Mouse (Mus musculus): Measurements from ENCODE around the gene Olfr279. TPM values are rescaled to one million over a fixed set of nuclear protein-coding genes. Genes with fewer than 3 reads are reported as not detected.

Olfr279 gene
- polyA plus RNA-seq, 1 experiment from 2014 or later = not detected

GRCm38 (mm10) chr15:98486433-98487021, 5.7 kb upstream of the Olfr279 start:
- Histone ChIP-seq H3K4me2 (no peak overlapping the region), H3K27ac (no peak overlapping the region), H3K9me3 (no peaks in the 10 kb centered on the region), H3K4me1 (no peaks in the 10 kb centered on the region), H3K9ac (no peak overlapping the region), H3K4me3 (no peak overlapping the region), H3K27me3 (replicated peaks) (no peaks in the 10 kb centered on the region), H3K36me3 (replicated peaks) (no peaks in the 10 kb centered on the region)
- no peak for ATAC-seq (replicated peaks)
- whole genome bisulfite sequencing = 94% methylated on average over 8 of the region's 8 CpGs

- H3K4me2 ChIP-seq = no peak overlapping the region
- no peaks in the 10 kb centered on the region for H3K27me3 ChIP-seq (replicated peaks)
- no peaks in the 10 kb centered on the region for H3K4me1 ChIP-seq
- no peak overlapping the region for H3K27ac ChIP-seq
- H3K9me3 ChIP-seq = no peaks in the 10 kb centered on the region
- H3K9ac ChIP-seq = no peak overlapping the region
- WGBS = 88% methylated on average over 2 of the region's 2 CpGs
- H3K4me3 ChIP-seq = no peak overlapping the region
- ATAC-seq (replicated peaks) = no peak
- no peaks in the 10 kb centered on the region for H3K36me3 ChIP-seq (replicated peaks)
Measured at GRCm38 (mm10) chr15:98491332-98491731, 870 bp upstream of the Olfr279 start.

GRCm38 (mm10) chr15:98497631-98498030, 5.4 kb downstream of the Olfr279 start:
- ATAC-seq (replicated peaks) = no peak

GRCm38 (mm10) chr15:98503317-98503716, 11.1 kb downstream of the Olfr279 start:
- H3K27ac ChIP-seq = no peak overlapping the region
- H3K9me3 ChIP-seq = no peaks in the 10 kb centered on the region
- no peaks in the 10 kb centered on the region for H3K36me3 ChIP-seq (replicated peaks)
- no peak overlapping the region for H3K9ac ChIP-seq
- 84% methylated on average over 3 of the region's 3 CpGs for WGBS
- no peak overlapping the region for H3K4me3 ChIP-seq
- no peaks in the 10 kb centered on the region for H3K4me1 ChIP-seq
- H3K27me3 ChIP-seq (replicated peaks) = no peaks in the 10 kb centered on the region
- no peak overlapping the region for H3K4me2 ChIP-seq
- no peak for ATAC-seq (replicated peaks)

More at GRCm38 (mm10) chr15:98497631-98498030, 5.4 kb downstream of the Olfr279 start:
- Histone ChIP-seq H3K4me2 (no peak overlapping the region), H3K36me3 (replicated peaks) (no peaks in the 10 kb centered on the region), H3K27ac (no peak overlapping the region), H3K4me1 (no peaks in the 10 kb centered on the region), H3K27me3 (replicated peaks) (no peaks in the 10 kb centered on the region), H3K4me3 (no peak overlapping the region), H3K9me3 (no peaks in the 10 kb centered on the region), H3K9ac (no peak overlapping the region)
- WGBS = 92% methylated on average over 17 of the region's 17 CpGs

- no peak overlapping the region for H3K27ac ChIP-seq
Measured at GRCm38 (mm10) chr15:98504514-98504913, 12.3 kb downstream of the Olfr279 start.

GRCm38 (mm10) chr15:98506253-98506957, 14.2 kb downstream of the Olfr279 start:
- Histone ChIP-seq H3K4me2 (no peak overlapping the region), H3K27me3 (replicated peaks) (no peaks in the 10 kb centered on the region), H3K4me3 (no peak overlapping the region), H3K36me3 (replicated peaks) (no peaks in the 10 kb centered on the region), H3K9me3 (no peaks in the 10 kb centered on the region), H3K27ac (no peak overlapping the region), H3K9ac (no peak overlapping the region), H3K4me1 (peaks cover 5% of the 10 kb centered on the region; the same call in 1 of the 2 replicates)
- WGBS = 83% methylated on average over 9 of the region's 9 CpGs
- no peak for ATAC-seq (replicated peaks)

More at GRCm38 (mm10) chr15:98504514-98504913, 12.3 kb downstream of the Olfr279 start:
- H3K4me2 ChIP-seq = no peak overlapping the region
- no peak overlapping the region for H3K4me3 ChIP-seq
- ATAC-seq (replicated peaks) = no peak
- no peaks in the 10 kb centered on the region for H3K27me3 ChIP-seq (replicated peaks)
- no peak overlapping the region for H3K9ac ChIP-seq
- no peaks in the 10 kb centered on the region for H3K4me1 ChIP-seq
- no peaks in the 10 kb centered on the region for H3K9me3 ChIP-seq
- no peaks in the 10 kb centered on the region for H3K36me3 ChIP-seq (replicated peaks)
- WGBS = 11% methylated on average over 18 of the region's 18 CpGs

GRCm38 (mm10) chr15:98507321-98507720, 15.1 kb downstream of the Olfr279 start:
- 83% methylated on average over 5 of the region's 6 CpGs for WGBS
- ATAC-seq (replicated peaks) = no peak

GRCm38 (mm10) chr15:98509387-98509786, 17.2 kb downstream of the Olfr279 start:
- Histone ChIP-seq H3K4me2 (no peak overlapping the region), H3K27me3 (replicated peaks) (no peaks in the 10 kb centered on the region), H3K36me3 (replicated peaks) (no peaks in the 10 kb centered on the region), H3K4me3 (no peak overlapping the region), H3K9ac (no peak overlapping the region), H3K9me3 (no peaks in the 10 kb centered on the region), H3K27ac (no peak overlapping the region), H3K4me1 (peaks cover 5% of the 10 kb centered on the region; the same call in 1 of the 2 replicates)
- 64% methylated on average over 2 of the region's 2 CpGs for WGBS
- ATAC-seq (replicated peaks) = no peak

More at GRCm38 (mm10) chr15:98507321-98507720, 15.1 kb downstream of the Olfr279 start:
- Histone ChIP-seq H3K9ac (no peak overlapping the region), H3K36me3 (replicated peaks) (no peaks in the 10 kb centered on the region), H3K4me2 (no peak overlapping the region), H3K4me3 (no peak overlapping the region), H3K9me3 (no peaks in the 10 kb centered on the region), H3K27ac (no peak overlapping the region), H3K27me3 (replicated peaks) (no peaks in the 10 kb centered on the region), H3K4me1 (peaks cover 5% of the 10 kb centered on the region; the same call in 1 of the 2 replicates)

GRCm38 (mm10) chr15:98510438-98511385, 18.5 kb downstream of the Olfr279 start:
- peak overlapping the region; percentile 17; the same call in 1 of the 2 replicates for H3K4me3 ChIP-seq
- H3K9me3 ChIP-seq = no peaks in the 10 kb centered on the region
- no peak overlapping the region for H3K27ac ChIP-seq
- H3K27me3 ChIP-seq (replicated peaks) = no peaks in the 10 kb centered on the region
- H3K9ac ChIP-seq = no peak overlapping the region
- H3K4me1 ChIP-seq = peaks cover 5% of the 10 kb centered on the region; the same call in 1 of the 2 replicates
- peak overlapping the region; percentile 40 for H3K4me2 ChIP-seq
- no peak; the same call in 1 of the 2 replicates for ATAC-seq (replicated peaks)
- WGBS = 22% methylated on average over 25 of the region's 25 CpGs
- H3K36me3 ChIP-seq (replicated peaks) = no peaks in the 10 kb centered on the region

GRCm38 (mm10) chr15:98511386-98511928, 19.3 kb downstream of the Olfr279 start:
- WGBS = 45% methylated on average over 13 of the region's 13 CpGs
- H3K4me3 ChIP-seq = no peak overlapping the region
- H3K36me3 ChIP-seq (replicated peaks) = no peaks in the 10 kb centered on the region
- H3K9ac ChIP-seq = no peak overlapping the region
- no peak overlapping the region for H3K27ac ChIP-seq
- no peaks in the 10 kb centered on the region for H3K27me3 ChIP-seq (replicated peaks)
- peaks cover 5% of the 10 kb centered on the region; the same call in 1 of the 2 replicates for H3K4me1 ChIP-seq
- H3K4me2 ChIP-seq = no peak overlapping the region
- ATAC-seq (replicated peaks) = no peak
- H3K9me3 ChIP-seq = no peaks in the 10 kb centered on the region

- Histone ChIP-seq H3K9ac (no peak overlapping the region), H3K4me3 (no peak overlapping the region), H3K4me2 (no peak overlapping the region), H3K36me3 (replicated peaks) (no peaks in the 10 kb centered on the region), H3K27ac (no peak overlapping the region), H3K4me1 (peaks cover 5% of the 10 kb centered on the region; the same call in 1 of the 2 replicates), H3K27me3 (replicated peaks) (no peaks in the 10 kb centered on the region), H3K9me3 (no peaks in the 10 kb centered on the region)
- ATAC-seq (replicated peaks) = no peak
- 48% methylated on average over 8 of the region's 8 CpGs for WGBS
Measured at GRCm38 (mm10) chr15:98512232-98512631, 20.0 kb downstream of the Olfr279 start.

Data from midbrain, embryonic 15.5 days (tissue).